Mouse (Mus musculus) heart, embryonic 11.5 days (tissue): ENCODE results near the gene Otub1. TPM values are rescaled to one million over a fixed set of nuclear protein-coding genes. Genes with fewer than 3 reads are reported as not detected.

Source experiments
- ATAC-seq: fragments of 200-750 bp; cut with Nextera tagmentation; replicated peaks from 2 replicates; pipeline ENCODE4 v1.8.0; 2017; ENCODE audit warnings: moderate library complexity; ENCODE audit not compliant: insufficient number of reproducible peaks, low FRiP score, low TSS enrichment
- H3K27ac ChIP-seq: fragments of 300-500 bp; sonication (generic); 2 replicates; pipeline ENCODE4 v1.5.1; 2014; ENCODE audit warnings: mild to moderate bottlenecking, low read depth, low read length
- H3K27me3 ChIP-seq: fragments of 300-500 bp; sonication (generic); 2 replicates; pipeline ENCODE4 v1.6.1; 2014; ENCODE audit warnings: mild to moderate bottlenecking, low read length, mixed read lengths; ENCODE audit not compliant: control insufficient read depth, insufficient read depth
- H3K36me3 ChIP-seq: fragments of 300-500 bp; sonication (generic); 2 replicates; pipeline ENCODE4 v1.6.1; 2014; ENCODE audit warnings: mild to moderate bottlenecking, low read length, moderate library complexity, mixed read lengths; ENCODE audit not compliant: control insufficient read depth, insufficient read depth
- H3K4me1 ChIP-seq: fragments of 300-500 bp; sonication (generic); 2 replicates; pipeline ENCODE4 v1.6.1; 2014; ENCODE audit warnings: low read length; ENCODE audit not compliant: control insufficient read depth, insufficient read depth
- H3K4me2 ChIP-seq: fragments of 300-500 bp; sonication (generic); 2 replicates; pipeline ENCODE4 v1.6.1; 2014; ENCODE audit warnings: mild to moderate bottlenecking, moderate library complexity
- H3K4me3 ChIP-seq: fragments of 300-500 bp; sonication (generic); 2 replicates; pipeline ENCODE4 v1.5.1; 2014; ENCODE audit warnings: low read depth, low read length
- H3K9ac ChIP-seq: fragments of 300-500 bp; sonication (generic); 2 replicates; pipeline ENCODE4 v1.6.1; 2014; ENCODE audit warnings: mild to moderate bottlenecking, low read depth, low read length, moderate library complexity
- H3K9me3 ChIP-seq: fragments of 300-500 bp; sonication (generic); replicated peaks from 2 replicates; pipeline ENCODE4 v1.6.1; 2016; ENCODE audit warnings: low read length; ENCODE audit not compliant: control insufficient read depth
- WGBS: fragments of 180-500 bp; shearing (Covaris S2); extraction: QIAGEN DNeasy Blood & Tissue Kit; methylation state at CpG from one replicate; pipeline ENCODE4 v1.1.7; 2014; ENCODE audit not compliant: insufficient replicate concordance; 5-methylcytosine and 5-hydroxymethylcytosine counted together
- polyA plus RNA-seq: library from polyadenylated mRNA; unstranded; fragments of >200 nt; fragmentation: Nextera tagmentation; extraction: Ambion mirVana; gene quantifications from 2 replicates; pipeline ENCODE4 v1.2.1, GENCODE M21; 2014

Otub1 gene
- 172 and 186 TPM in 2 replicates for polyA plus RNA-seq

GRCm38 (mm10) chr19:7205753-7206736 is at the start of gene Otub1:
Gene Otub1, minus strand, starts transcription at chr19:7206316.
- Histone ChIP-seq H3K27me3 (no peaks in the 10 kb centered on the region), H3K4me3 (peak within 1 kb of the TSS; percentile 70), H3K36me3 (peaks cover 11% of the 10 kb centered on the region; the same call in 1 of the 2 replicates), H3K27ac (peak within 1 kb of the TSS; percentile 98), H3K9me3 (no peaks in the 10 kb centered on the region), H3K4me1 (peaks cover 21% of the 10 kb centered on the region), H3K4me2 (peak within 1 kb of the TSS; percentile 82), H3K9ac (peak within 1 kb of the TSS; percentile 89)
- ATAC-seq, result peak; percentile 96
- under 1% methylated on average over 72 of the region's 79 CpGs for WGBS

GRCm38 (mm10) chr19:7246021-7246420 is 39.9 kb upstream of the Otub1 start:
- ATAC-seq, result no peak
- Histone ChIP-seq H3K27ac (no peak overlapping the region), H3K4me3 (no peak overlapping the region), H3K36me3 (no peaks in the 10 kb centered on the region), H3K9me3 (no peaks in the 10 kb centered on the region), H3K27me3 (no peaks in the 10 kb centered on the region), H3K9ac (no peak overlapping the region), H3K4me1 (no peaks in the 10 kb centered on the region), H3K4me2 (no peak overlapping the region)
- 58% methylated on average over 3 of the region's 3 CpGs for WGBS

GRCm38 (mm10) chr19:7240782-7241690 is 34.9 kb upstream of the Otub1 start, which contains the start of gene Naa40:
Gene Naa40, minus strand, starts transcription at chr19:7241183.
- H3K27ac ChIP-seq, result peak within 1 kb of the TSS; percentile 83
- peak within 1 kb of the TSS; percentile 89 for H3K9ac ChIP-seq
- WGBS, result under 1% methylated on average over 80 of the region's 80 CpGs
- peak within 1 kb of the TSS; percentile 83 for H3K4me3 ChIP-seq
- H3K36me3 ChIP-seq, result peaks cover 9% of the 10 kb centered on the region
- no peaks in the 10 kb centered on the region for H3K27me3 ChIP-seq
- H3K9me3 ChIP-seq, result no peaks in the 10 kb centered on the region
- H3K4me1 ChIP-seq, result peaks cover 9% of the 10 kb centered on the region
- ATAC-seq, result peak; percentile 93
- peak within 1 kb of the TSS; percentile 96 for H3K4me2 ChIP-seq

- 2% methylated on average over 13 of the region's 13 CpGs for WGBS
- no peak for ATAC-seq
- peak overlapping the region; percentile 83 for H3K4me3 ChIP-seq
- peak overlapping the region; percentile 89 for H3K9ac ChIP-seq
- H3K4me1 ChIP-seq, result peaks cover 9% of the 10 kb centered on the region
- H3K27me3 ChIP-seq, result no peaks in the 10 kb centered on the region
- peaks cover 12% of the 10 kb centered on the region for H3K36me3 ChIP-seq
- peak overlapping the region; percentile 83 for H3K27ac ChIP-seq
- no peaks in the 10 kb centered on the region; the same call in 1 of the 2 replicates for H3K9me3 ChIP-seq
- peak overlapping the region; percentile 96 for H3K4me2 ChIP-seq
These were observed 34.2 kb upstream of the Otub1 start for GRCm38 (mm10) chr19:7240291-7240690.

GRCm38 (mm10) chr19:7239574-7239973 is 33.5 kb upstream of the Otub1 start:
- H3K9ac ChIP-seq, result no peak overlapping the region; the same call in 1 of the 2 replicates
- WGBS, result 89% methylated on average over 3 of the region's 3 CpGs

GRCm38 (mm10) chr19:7236742-7237141 is 30.6 kb upstream of the Otub1 start:
- WGBS, result 85% methylated on average over 4 of the region's 4 CpGs
- H3K27ac ChIP-seq, result no peak overlapping the region
- no peak overlapping the region for H3K4me3 ChIP-seq
- no peak overlapping the region for H3K4me2 ChIP-seq
- H3K9me3 ChIP-seq, result no peaks in the 10 kb centered on the region; the same call in 1 of the 2 replicates
- H3K27me3 ChIP-seq, result no peaks in the 10 kb centered on the region
- no peak overlapping the region for H3K9ac ChIP-seq
- peaks cover 9% of the 10 kb centered on the region for H3K4me1 ChIP-seq
- H3K36me3 ChIP-seq, result peaks cover 17% of the 10 kb centered on the region
- no peak for ATAC-seq

More at GRCm38 (mm10) chr19:7239574-7239973, 33.5 kb upstream of the Otub1 start:
- no peak for ATAC-seq
- Histone ChIP-seq H3K4me2 (peak overlapping the region; percentile 96), H3K27me3 (no peaks in the 10 kb centered on the region), H3K36me3 (peaks cover 12% of the 10 kb centered on the region), H3K4me3 (peak overlapping the region; percentile 83), H3K27ac (no peak overlapping the region), H3K4me1 (peaks cover 9% of the 10 kb centered on the region), H3K9me3 (no peaks in the 10 kb centered on the region; the same call in 1 of the 2 replicates)

GRCm38 (mm10) chr19:7236011-7236410 is 29.9 kb upstream of the Otub1 start:
- H3K9ac ChIP-seq, result no peak overlapping the region
- H3K27me3 ChIP-seq, result no peaks in the 10 kb centered on the region
- H3K4me3 ChIP-seq, result no peak overlapping the region
- H3K4me2 ChIP-seq, result no peak overlapping the region
- ATAC-seq, result no peak
- peaks cover 9% of the 10 kb centered on the region for H3K4me1 ChIP-seq
- H3K9me3 ChIP-seq, result no peaks in the 10 kb centered on the region; the same call in 1 of the 2 replicates
- H3K27ac ChIP-seq, result no peak overlapping the region
- 97% methylated on average over 2 of the region's 2 CpGs for WGBS
- H3K36me3 ChIP-seq, result peaks cover 17% of the 10 kb centered on the region

- Histone ChIP-seq H3K4me2 (no peak overlapping the region), H3K4me1 (peaks cover 9% of the 10 kb centered on the region), H3K4me3 (no peak overlapping the region), H3K36me3 (peaks cover 17% of the 10 kb centered on the region), H3K27me3 (no peaks in the 10 kb centered on the region), H3K9ac (no peak overlapping the region), H3K27ac (no peak overlapping the region), H3K9me3 (no peaks in the 10 kb centered on the region; the same call in 1 of the 2 replicates)
- 90% methylated on average over 9 of the region's 9 CpGs for WGBS
- no peak for ATAC-seq
These were observed 29.3 kb upstream of the Otub1 start for GRCm38 (mm10) chr19:7235461-7235860.
